Mouse (Mus musculus) gastrocnemius, adult 8-10 months (tissue): ENCODE data around the gene She. TPM values are rescaled to one million over a fixed set of nuclear protein-coding genes. Genes with fewer than 3 reads are reported as not detected.

ENCODE experiments used
- DNase-seq, 2 experiments: peaks; one replicate each; pipeline ENCODE4 v3.0.0; 2022; ENCODE audit warnings: low spot score in 2 of 2
- total RNA-seq, 4 experiments: library from RNA; stranded (reverse); gene quantifications; 2 replicates each; pipeline ENCODE4 v1.2.4; 2022

Gene She
- total RNA-seq, 4 experiments from 2014 or later = 2.8 to 3.8 (median 3.3) TPM

- DNase-seq = no peak
Observed at GRCm38 (mm10) chr3:89817056-89817455, 14.1 kb upstream of the She start.

GRCm38 (mm10) chr3:89818605-89819004 is 12.6 kb upstream of the She start:
- DNase-seq = no peak

- no peak for DNase-seq
Observed at GRCm38 (mm10) chr3:89819897-89820296, 11.3 kb upstream of the She start.

GRCm38 (mm10) chr3:89820311-89821095 is 10.7 kb upstream of the She start:
- no peak for DNase-seq

- no peak for DNase-seq
Observed at GRCm38 (mm10) chr3:89821096-89821513, 10.1 kb upstream of the She start.

- no peak for DNase-seq
Observed at GRCm38 (mm10) chr3:89821548-89822480, 9.4 kb upstream of the She start.

- DNase-seq = no peak
Observed at GRCm38 (mm10) chr3:89823594-89823993, 7.6 kb upstream of the She start.

- DNase-seq = no peak
Observed at GRCm38 (mm10) chr3:89826295-89826694, 4.9 kb upstream of the She start.

- no peak for DNase-seq
Observed at GRCm38 (mm10) chr3:89835362-89835761, 4.2 kb downstream of the She start.

- no peak for DNase-seq
Observed at GRCm38 (mm10) chr3:89842258-89842657, 11.1 kb downstream of the She start.

GRCm38 (mm10) chr3:89843148-89843547 is 12.0 kb downstream of the She start:
- peak in 1 of 2 experiments; percentile 15 for DNase-seq

- no peak for DNase-seq
Observed at GRCm38 (mm10) chr3:89845814-89846213, 14.6 kb downstream of the She start.

- DNase-seq = no peak
Observed at GRCm38 (mm10) chr3:89847126-89847525, 16.0 kb downstream of the She start.

- DNase-seq = no peak
Observed at GRCm38 (mm10) chr3:89847596-89847995, 16.4 kb downstream of the She start.

GRCm38 (mm10) chr3:89848083-89848482 is 16.9 kb downstream of the She start:
- no peak for DNase-seq

- no peak for DNase-seq
Observed at GRCm38 (mm10) chr3:89853752-89854151, 22.6 kb downstream of the She start.

GRCm38 (mm10) chr3:89857353-89857752 is 26.2 kb downstream of the She start:
- DNase-seq = no peak

GRCm38 (mm10) chr3:89858123-89858522 is 27.0 kb downstream of the She start:
- DNase-seq = no peak

- no peak for DNase-seq
Observed at GRCm38 (mm10) chr3:89858888-89859287, 27.7 kb downstream of the She start.

GRCm38 (mm10) chr3:89859936-89860335 is 28.8 kb downstream of the She start:
- no peak for DNase-seq

- no peak for DNase-seq
Observed at GRCm38 (mm10) chr3:89860343-89860742, 29.2 kb downstream of the She start.

- peak; percentile 55 to 75 for DNase-seq
Observed at GRCm38 (mm10) chr3:89861070-89861469, 29.9 kb downstream of the She start.
